Mouse (Mus musculus) stomach, embryonic 15.5 days (tissue): ENCODE measurements at regions not wholly inside any gene's neighbourhood (a gene's known extent, or its start where the extent isn't known, plus 50 kb on each side); places are given as distances from the start of the nearest gene placed in this dataset.

Experiments
- ATAC-seq: fragments of 200-750 bp; cut with Nextera tagmentation; 2 replicates; pipeline ENCODE4 v1.8.0; 2017; ENCODE audit warnings: low read depth, moderate number of reproducible peaks, moderate TSS enrichment; ENCODE audit not compliant: insufficient read depth, low FRiP score
- H3K27ac ChIP-seq: fragments of 300-500 bp; sonication (generic); 2 replicates; pipeline ENCODE4 v1.5.1; 2015; ENCODE audit warnings: mild to moderate bottlenecking, inconsistent platforms
- H3K27me3 ChIP-seq: fragments of 300-500 bp; sonication (generic); replicated peaks from 2 replicates; pipeline ENCODE4 v1.6.1; 2015; ENCODE audit warnings: inconsistent platforms
- H3K36me3 ChIP-seq: fragments of 300-500 bp; sonication (generic); 2 replicates; pipeline ENCODE4 v1.6.1; 2015; ENCODE audit warnings: inconsistent platforms
- H3K4me1 ChIP-seq: fragments of 300-500 bp; sonication (generic); 2 replicates; pipeline ENCODE4 v1.6.1; 2015; ENCODE audit warnings: inconsistent platforms
- H3K4me2 ChIP-seq: fragments of 300-500 bp; sonication (generic); 2 replicates; pipeline ENCODE4 v1.6.1; 2015; ENCODE audit warnings: mild to moderate bottlenecking, inconsistent platforms
- H3K4me3 ChIP-seq: fragments of 300-500 bp; sonication (generic); replicated peaks from 2 replicates; pipeline ENCODE4 v1.5.1; 2015; ENCODE audit warnings: inconsistent platforms
- H3K9ac ChIP-seq: fragments of 300-500 bp; sonication (generic); 2 replicates; pipeline ENCODE4 v1.6.1; 2015; ENCODE audit warnings: inconsistent platforms
- H3K9me3 ChIP-seq: fragments of 300-500 bp; sonication (generic); 2 replicates; pipeline ENCODE4 v1.6.1; 2016; ENCODE audit warnings: inconsistent platforms
- WGBS: fragments of 180-500 bp; shearing (Covaris S2); methylation state at CpG from one replicate; pipeline ENCODE4 v1.1.7; 2015; 5-methylcytosine and 5-hydroxymethylcytosine counted together

DNA sequence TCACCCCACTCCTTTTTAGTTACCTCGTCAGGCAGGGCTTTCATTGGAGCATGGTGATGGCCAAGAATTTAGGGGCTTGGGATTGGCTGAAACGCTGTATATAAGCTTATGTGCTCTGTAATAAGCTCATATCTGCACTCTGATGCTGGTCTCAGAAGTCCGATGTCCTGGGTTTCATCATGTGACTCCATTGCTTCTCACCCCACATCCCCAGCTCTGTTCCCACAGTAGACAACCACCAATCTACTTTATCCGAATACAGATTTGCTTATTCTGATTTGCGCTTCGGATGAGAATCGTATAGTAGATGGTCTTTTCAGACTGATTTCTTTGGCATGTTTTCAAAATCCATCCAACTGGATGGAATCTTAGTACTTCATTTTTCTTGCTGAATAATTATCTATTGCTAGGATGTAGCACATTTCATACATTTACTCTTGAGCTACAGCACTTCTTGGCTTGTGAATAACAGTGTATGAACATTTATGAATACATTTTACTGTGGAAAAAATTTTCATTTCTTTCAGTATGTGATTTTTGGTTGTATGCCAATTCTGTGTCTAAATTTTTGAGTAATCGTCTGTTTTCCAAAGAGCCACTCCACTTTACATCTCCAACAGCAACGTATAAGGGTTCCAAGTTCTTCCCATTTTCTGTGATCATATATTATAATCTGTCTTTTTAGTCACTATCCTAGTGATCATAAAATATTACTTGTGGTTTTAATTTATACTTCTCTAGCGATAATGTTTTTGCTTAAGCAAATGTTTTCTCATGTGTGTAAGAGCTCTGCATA is 185.7 kb downstream of the Hace1 start:
- 66% methylated on average over 10 of the region's 10 CpGs for WGBS

DNA sequence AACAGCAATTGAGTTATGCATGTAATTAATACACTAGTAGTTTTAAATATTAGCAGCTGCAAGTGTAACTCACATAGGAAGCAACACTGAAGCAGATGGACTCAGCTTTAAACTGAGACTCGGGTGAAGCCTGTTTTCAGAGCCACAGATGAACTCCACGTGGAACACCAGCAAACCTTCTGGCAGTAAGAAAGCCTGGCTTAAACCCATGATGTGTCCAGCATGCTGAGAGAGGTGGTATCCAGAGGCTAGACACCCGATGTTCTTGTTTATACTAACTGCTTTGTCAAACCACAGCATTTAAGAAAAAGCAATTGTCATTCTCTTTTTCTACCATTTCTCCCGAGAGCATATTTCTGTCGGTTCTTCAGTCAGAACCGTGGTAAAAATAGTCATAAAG is 202.1 kb downstream of the Hace1 start:
- H3K36me3 ChIP-seq = no peaks in the 10 kb centered on the region
- H3K27ac ChIP-seq = no peak overlapping the region
- no peaks in the 10 kb centered on the region for H3K27me3 ChIP-seq
- H3K9ac ChIP-seq = no peak overlapping the region
- no peaks in the 10 kb centered on the region for H3K9me3 ChIP-seq
- 19% methylated on average over 6 of the region's 6 CpGs for WGBS
- no peak overlapping the region for H3K4me3 ChIP-seq
- no peaks in the 10 kb centered on the region for H3K4me1 ChIP-seq
- H3K4me2 ChIP-seq = no peak overlapping the region
- ATAC-seq = no peak

More for the DNA sequence above, 185.7 kb downstream of the Hace1 start:
- no peak overlapping the region for H3K4me3 ChIP-seq
- no peaks in the 10 kb centered on the region for H3K4me1 ChIP-seq
- no peak overlapping the region for H3K9ac ChIP-seq
- no peaks in the 10 kb centered on the region for H3K36me3 ChIP-seq
- H3K9me3 ChIP-seq = no peaks in the 10 kb centered on the region
- no peak overlapping the region for H3K27ac ChIP-seq
- H3K27me3 ChIP-seq = no peaks in the 10 kb centered on the region
- no peak for ATAC-seq
- H3K4me2 ChIP-seq = no peak overlapping the region

DNA sequence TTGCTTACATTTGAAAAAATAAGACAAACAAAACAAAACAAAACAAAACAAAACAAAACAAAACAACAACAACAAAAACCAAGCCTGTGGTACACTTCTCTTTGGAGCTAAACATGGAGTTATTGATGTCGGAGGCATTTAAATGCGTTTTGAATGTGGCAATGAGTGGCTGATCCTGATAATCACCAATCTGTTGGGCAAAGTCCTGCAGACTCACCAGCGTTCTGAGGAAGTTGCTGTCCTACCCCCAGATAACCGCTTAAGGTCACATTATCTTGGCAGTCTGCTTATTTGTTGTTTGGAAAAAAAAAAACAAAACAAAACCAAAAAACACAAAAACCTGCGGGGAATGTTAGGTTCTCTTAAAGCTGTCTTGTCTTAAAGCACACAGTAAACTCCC is 205.4 kb downstream of the Hace1 start:
- H3K9me3 ChIP-seq = no peaks in the 10 kb centered on the region
- no peak overlapping the region for H3K27ac ChIP-seq
- H3K27me3 ChIP-seq = no peaks in the 10 kb centered on the region
- no peak overlapping the region for H3K9ac ChIP-seq
- H3K36me3 ChIP-seq = no peaks in the 10 kb centered on the region
- WGBS = 59% methylated on average over 5 of the region's 5 CpGs
- H3K4me1 ChIP-seq = no peaks in the 10 kb centered on the region
- ATAC-seq = no peak
- no peak overlapping the region for H3K4me2 ChIP-seq
- no peak overlapping the region for H3K4me3 ChIP-seq

DNA sequence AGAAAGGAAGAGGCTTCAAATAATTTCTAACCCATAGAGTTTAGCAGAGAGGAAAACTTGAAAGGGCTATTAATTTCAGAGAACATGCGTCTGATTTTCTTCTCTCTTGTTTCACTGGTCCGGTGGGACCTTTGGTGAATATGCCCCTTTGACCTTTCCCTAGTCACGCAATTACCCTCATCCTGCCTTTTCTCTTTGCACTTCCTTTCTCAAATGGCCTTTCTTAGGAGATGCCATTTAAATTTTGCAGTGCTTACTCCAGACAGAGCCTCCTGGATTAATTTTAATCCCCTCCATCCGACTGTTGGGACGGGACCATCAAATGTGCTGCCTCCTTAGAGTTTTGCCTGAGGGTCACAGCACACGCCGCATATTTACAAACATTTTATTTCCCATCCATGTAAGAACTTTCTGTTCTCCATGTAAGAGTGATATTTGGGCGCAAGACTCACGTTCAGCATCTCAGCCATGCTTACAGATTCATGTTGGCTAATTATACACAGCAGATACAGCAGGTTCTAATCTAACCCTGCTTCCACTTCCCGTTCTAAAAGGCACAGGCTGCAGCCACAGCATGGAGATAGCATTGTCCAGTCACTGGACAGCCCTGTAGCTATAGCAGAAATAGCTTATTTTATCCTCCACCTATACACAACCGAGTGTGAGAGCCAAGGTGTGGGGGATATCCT is 206.0 kb downstream of the Hace1 start:
- no peak overlapping the region for H3K27ac ChIP-seq
- H3K4me3 ChIP-seq = no peak overlapping the region
- H3K4me1 ChIP-seq = no peaks in the 10 kb centered on the region
- no peak overlapping the region for H3K4me2 ChIP-seq
- H3K9me3 ChIP-seq = no peaks in the 10 kb centered on the region
- no peak for ATAC-seq
- no peaks in the 10 kb centered on the region for H3K27me3 ChIP-seq
- no peak overlapping the region for H3K9ac ChIP-seq
- WGBS = 33% methylated on average over 11 of the region's 11 CpGs
- H3K36me3 ChIP-seq = no peaks in the 10 kb centered on the region

DNA sequence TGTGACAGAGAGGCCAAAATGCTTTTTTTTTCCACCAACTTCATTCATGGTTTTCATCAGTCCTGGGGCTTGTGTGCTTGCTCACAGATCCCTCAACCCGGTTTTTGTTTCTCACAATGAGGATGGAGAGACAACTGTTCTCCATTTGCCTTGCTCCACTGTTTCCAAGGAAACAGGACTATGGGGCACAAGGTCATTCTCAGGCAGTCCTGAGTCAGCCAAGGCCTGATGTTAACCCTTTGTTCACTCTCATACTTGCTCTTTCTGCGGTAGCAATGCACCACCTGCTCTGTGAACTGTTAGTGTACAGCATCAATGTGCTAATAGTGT is 206.5 kb downstream of the Hace1 start:
- Histone ChIP-seq H3K36me3 (no peaks in the 10 kb centered on the region), H3K27me3 (no peaks in the 10 kb centered on the region), H3K4me2 (no peak overlapping the region), H3K27ac (no peak overlapping the region), H3K9me3 (no peaks in the 10 kb centered on the region), H3K4me3 (no peak overlapping the region), H3K9ac (no peak overlapping the region), H3K4me1 (no peaks in the 10 kb centered on the region)
- 32% methylated on average over 2 of the region's 2 CpGs for WGBS
- ATAC-seq = no peak

DNA sequence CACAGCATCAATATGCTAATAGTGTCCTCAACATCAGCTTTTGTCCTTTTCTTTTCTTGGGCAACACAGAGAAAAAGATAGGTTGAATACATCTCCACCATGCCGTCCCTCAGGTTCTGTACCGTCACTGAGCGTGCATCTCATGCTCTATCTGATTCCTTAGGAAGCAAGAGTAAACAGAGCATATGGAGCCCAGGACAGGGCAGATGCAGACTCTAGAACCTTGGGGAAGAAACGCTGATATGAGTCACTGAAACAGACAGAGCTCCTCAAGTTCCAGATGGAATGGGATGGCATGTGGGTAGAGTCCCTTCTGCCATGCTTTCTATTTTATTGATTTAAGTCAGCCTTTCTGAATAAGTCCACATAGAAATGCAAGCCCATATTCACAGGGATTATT is 206.9 kb downstream of the Hace1 start:
- Histone ChIP-seq H3K4me2 (no peak overlapping the region), H3K36me3 (no peaks in the 10 kb centered on the region), H3K9me3 (no peaks in the 10 kb centered on the region), H3K27me3 (no peaks in the 10 kb centered on the region), H3K27ac (no peak overlapping the region), H3K4me3 (no peak overlapping the region), H3K4me1 (no peaks in the 10 kb centered on the region), H3K9ac (no peak overlapping the region)
- 73% methylated on average over 4 of the region's 4 CpGs for WGBS
- ATAC-seq = no peak

DNA sequence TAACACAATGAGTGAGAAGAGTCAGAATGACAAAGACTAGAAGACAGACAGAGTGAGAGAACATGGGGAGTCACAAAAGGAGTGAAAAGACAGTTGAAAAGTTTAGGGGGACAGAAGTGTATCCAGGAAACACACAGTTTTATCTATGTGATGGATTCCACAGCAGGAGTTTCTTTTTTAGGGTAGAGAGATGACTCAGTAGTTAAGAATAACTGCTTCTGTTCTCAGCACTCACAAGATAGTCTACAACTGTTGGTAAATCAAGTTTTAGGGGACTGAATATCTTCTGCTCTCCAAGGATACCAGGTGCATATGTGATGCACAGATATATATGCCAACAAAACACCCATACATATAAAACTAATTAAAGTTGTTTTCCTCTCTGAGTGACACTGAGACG is 210.7 kb downstream of the Hace1 start:
- no peak overlapping the region for H3K9ac ChIP-seq
- no peaks in the 10 kb centered on the region for H3K36me3 ChIP-seq
- 82% methylated on average over 1 of the region's 1 CpGs for WGBS
- H3K4me3 ChIP-seq = no peak overlapping the region
- ATAC-seq = no peak
- H3K4me2 ChIP-seq = no peak overlapping the region
- no peak overlapping the region for H3K27ac ChIP-seq
- no peaks in the 10 kb centered on the region for H3K27me3 ChIP-seq
- no peaks in the 10 kb centered on the region for H3K4me1 ChIP-seq
- no peaks in the 10 kb centered on the region for H3K9me3 ChIP-seq

DNA sequence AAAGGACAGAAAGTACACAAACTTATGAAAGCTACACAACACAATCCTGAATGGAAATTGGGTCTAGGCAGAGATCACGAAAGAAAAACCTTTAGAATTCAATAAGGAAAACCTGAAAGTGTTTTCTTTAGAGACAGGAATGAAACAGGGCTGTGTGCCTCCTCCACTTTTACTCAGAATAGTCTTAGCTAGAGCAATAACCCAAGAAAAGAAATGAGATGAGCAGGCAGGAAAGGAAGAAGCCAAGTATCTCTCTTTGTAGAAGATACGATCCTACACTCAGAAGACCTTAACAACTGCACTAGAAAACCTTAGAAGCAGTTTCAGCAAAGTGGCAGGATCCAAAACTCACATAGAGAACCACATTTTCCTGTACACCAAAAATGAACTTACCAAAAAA is 218.0 kb downstream of the Hace1 start:
- Histone ChIP-seq H3K4me3 (no peak overlapping the region), H3K9me3 (no peaks in the 10 kb centered on the region), H3K9ac (no peak overlapping the region), H3K36me3 (no peaks in the 10 kb centered on the region), H3K27me3 (no peaks in the 10 kb centered on the region), H3K4me1 (no peaks in the 10 kb centered on the region), H3K4me2 (no peak overlapping the region), H3K27ac (no peak overlapping the region)
- no peak for ATAC-seq
- WGBS = 90% methylated on average over 2 of the region's 2 CpGs

DNA sequence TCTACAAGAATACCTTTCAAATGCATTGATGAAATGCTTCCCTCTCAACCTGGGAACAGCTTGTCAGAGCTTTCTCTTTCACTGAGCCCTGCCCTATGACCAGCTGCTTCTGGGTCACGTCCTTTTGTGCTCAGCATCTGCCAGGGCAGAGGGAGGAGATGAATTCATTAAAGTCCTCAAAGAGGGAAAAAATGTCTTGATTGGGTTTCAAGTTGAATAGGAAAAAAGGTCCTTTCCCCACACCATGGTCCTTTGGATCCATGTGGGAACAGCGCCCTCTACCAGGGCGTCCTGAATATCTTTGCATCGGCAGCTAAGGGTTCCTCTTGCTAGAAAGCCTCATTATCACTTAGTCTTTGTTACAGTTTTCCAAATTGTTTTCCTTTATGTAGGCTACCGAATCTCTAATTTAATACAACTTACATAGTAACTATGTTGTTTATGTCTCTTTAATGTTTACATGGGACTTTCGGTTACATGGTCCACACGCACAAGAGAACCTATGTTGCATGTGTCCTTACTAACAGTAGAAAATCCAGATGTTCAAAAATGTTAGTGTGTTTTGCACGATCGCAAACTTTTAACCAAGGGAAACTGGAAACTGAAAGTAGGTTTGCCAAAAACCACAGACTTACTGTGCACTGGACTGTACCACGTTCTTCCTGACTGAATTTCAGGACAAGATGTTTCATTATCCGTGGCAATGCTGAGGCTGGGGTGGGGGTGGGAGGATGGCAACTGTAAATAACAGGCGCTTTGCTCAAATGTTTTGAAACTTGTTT is 222.6 kb downstream of the Hace1 start:
- H3K4me2 ChIP-seq = no peak overlapping the region
- H3K9ac ChIP-seq = no peak overlapping the region
- H3K4me3 ChIP-seq = no peak overlapping the region
- H3K9me3 ChIP-seq = no peaks in the 10 kb centered on the region
- no peaks in the 10 kb centered on the region for H3K27me3 ChIP-seq
- no peak for ATAC-seq
- no peak overlapping the region for H3K27ac ChIP-seq
- WGBS = 50% methylated on average over 12 of the region's 12 CpGs
- H3K36me3 ChIP-seq = no peaks in the 10 kb centered on the region
- H3K4me1 ChIP-seq = no peaks in the 10 kb centered on the region

DNA sequence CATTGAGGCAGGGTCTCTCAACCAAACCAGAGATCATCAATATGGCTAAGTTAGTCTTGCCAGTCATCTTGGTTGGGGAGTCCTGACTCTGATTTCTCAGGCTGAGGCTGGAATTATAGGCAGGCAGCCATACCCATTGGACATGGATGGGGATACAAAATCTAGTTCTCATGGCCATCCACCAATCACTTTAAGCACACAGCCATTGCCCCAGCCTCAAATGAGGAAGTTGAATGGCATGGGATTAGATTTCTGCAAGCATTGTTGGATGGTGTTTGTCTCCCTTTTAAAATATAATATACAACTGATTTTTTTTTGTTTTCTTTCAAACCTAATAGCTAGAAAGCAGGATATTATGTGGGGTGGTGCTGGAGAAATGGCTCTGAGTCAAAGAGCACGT is 223.8 kb downstream of the Hace1 start:
- 43% methylated on average over 1 of the region's 1 CpGs for WGBS
- no peak overlapping the region for H3K27ac ChIP-seq
- H3K4me1 ChIP-seq = no peaks in the 10 kb centered on the region
- H3K4me3 ChIP-seq = no peak overlapping the region
- H3K9ac ChIP-seq = no peak overlapping the region
- ATAC-seq = no peak
- H3K4me2 ChIP-seq = no peak overlapping the region
- H3K9me3 ChIP-seq = no peaks in the 10 kb centered on the region
- no peaks in the 10 kb centered on the region for H3K36me3 ChIP-seq
- no peaks in the 10 kb centered on the region for H3K27me3 ChIP-seq

DNA sequence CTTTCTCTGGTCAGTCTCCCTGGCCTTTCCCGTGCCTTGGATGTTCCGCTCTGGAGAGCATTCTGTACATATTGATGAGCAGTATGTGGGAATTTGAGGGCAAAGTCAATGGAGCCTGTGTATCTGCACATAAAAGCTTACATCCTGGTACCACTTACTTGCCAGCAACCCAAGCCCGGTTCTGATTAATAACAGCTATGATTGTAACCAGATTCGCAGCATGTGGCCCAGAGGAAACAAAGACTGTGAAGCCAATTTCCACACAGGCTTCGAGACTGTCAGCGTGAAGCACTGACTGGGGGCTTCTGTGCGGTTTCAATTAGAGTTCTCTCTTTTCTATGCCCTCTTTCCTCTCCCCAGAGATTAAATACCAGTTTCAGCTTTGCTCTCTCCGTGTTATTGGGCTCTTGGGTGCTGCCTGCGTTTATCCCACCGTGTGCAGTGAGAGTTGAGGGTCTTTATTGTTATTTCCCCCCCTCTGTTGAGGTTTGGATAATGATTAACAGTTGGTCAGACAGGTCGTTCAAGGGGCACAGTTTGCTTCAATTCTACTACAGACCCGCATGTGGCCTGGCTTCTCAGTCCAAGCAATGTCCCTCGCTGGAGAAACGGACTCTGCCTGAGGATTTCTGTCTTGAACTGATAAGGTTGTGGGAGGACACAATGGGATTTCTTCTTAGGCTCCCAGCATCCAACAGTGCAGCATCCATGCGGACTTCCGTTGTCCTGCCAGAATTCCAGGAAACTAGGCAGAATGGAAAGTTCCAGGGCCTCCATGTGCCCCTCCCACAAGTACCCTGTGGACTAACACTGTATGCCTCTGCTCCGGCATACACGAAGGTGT is 229.6 kb downstream of the Hace1 start:
- H3K4me2 ChIP-seq = no peak overlapping the region

More for the DNA sequence above, 229.6 kb downstream of the Hace1 start:
- Histone ChIP-seq H3K27me3 (no peaks in the 10 kb centered on the region), H3K36me3 (no peaks in the 10 kb centered on the region), H3K9me3 (no peaks in the 10 kb centered on the region), H3K27ac (no peak overlapping the region), H3K9ac (no peak overlapping the region), H3K4me1 (no peaks in the 10 kb centered on the region), H3K4me3 (no peak overlapping the region)
- WGBS = 52% methylated on average over 18 of the region's 18 CpGs
- ATAC-seq = no peak
